Mouse (Mus musculus): ENCODE data around the gene Olfr1099. TPM values are rescaled to one million over a fixed set of nuclear protein-coding genes. Genes with fewer than 3 reads are reported as not detected.

Olfr1099 gene
- not detected in 2 replicates for polyA plus RNA-seq (2012; ENCODE audit: insufficient read depth, insufficient read length, missing spikeins)

DNA sequence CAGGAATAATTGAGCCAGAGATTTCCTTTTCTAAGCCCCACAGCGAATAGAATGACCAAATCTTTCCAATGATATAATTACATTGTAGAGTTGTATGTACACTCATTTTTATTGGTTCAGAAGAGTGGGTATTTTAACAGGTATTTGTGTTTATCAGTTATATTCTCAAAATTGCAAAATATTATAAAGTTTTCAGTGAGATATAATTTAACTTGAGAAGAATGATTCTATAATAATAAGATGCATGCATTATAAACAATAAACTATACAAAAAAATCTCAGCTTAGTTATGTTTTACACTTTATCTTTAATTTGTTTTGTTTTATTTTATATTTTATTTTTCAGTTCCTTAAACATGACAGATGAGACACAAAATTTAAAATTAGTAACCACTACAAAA is at the start of gene Olfr1099:
TSS of gene Olfr1099 (minus strand) at position 101 of the 400 bp plus-strand sequence.
- H3K4me3 ChIP-seq (ENCODE audit: insufficient read depth, low read length) = no peak within 1 kb of the TSS
- H3K27ac ChIP-seq (ENCODE audit: insufficient read depth, low read depth, low read length) = no peak within 1 kb of the TSS
- TF ChIP-seq CTCF (IDR thresholded peaks at IDR 0.05; ENCODE audit: low read depth, low read length) = no peak
- TF ChIP-seq POLR2A (IDR thresholded peaks at IDR 0.05; ENCODE audit: borderline replicate concordance, low read depth, low read length) = no peak
- no peaks in the 10 kb centered on the region for H3K4me1 ChIP-seq (ENCODE audit: control insufficient read depth, insufficient read depth, low read length)

DNA sequence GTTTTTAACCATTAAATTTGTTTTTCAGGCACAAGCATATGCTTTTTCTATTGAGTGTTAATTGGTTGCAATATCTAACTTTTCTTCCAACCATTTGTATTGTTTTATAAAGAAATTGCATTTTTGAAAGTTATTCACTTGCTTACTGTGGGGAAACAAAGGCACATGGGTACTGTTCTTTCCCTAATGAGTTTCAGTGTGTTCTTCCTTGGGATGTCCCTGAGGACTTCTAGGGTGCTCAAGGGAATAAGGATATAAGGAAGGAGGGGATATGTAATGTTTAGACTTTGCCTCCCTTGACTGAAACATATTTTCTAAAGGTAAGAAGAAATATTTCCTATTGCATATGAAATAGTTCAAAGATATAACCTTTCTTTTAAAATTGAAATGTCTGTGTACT is 37.6 kb upstream of the Olfr1099 start, which contains the start of gene Olfr1102:
TSS of gene Olfr1102 (plus strand) at position 301 of the 400 bp plus-strand sequence.
- H3K27ac ChIP-seq (ENCODE audit: insufficient read depth, low read depth, low read length) = no peak within 1 kb of the TSS
- no peaks in the 10 kb centered on the region for H3K4me1 ChIP-seq (ENCODE audit: control insufficient read depth, insufficient read depth, low read length)
- no peak within 1 kb of the TSS for H3K4me3 ChIP-seq (ENCODE audit: insufficient read depth, low read length)
- TF ChIP-seq CTCF (IDR thresholded peaks at IDR 0.05; ENCODE audit: low read depth, low read length) = no peak
- no peak for TF ChIP-seq POLR2A (IDR thresholded peaks at IDR 0.05; ENCODE audit: borderline replicate concordance, low read depth, low read length)

DNA sequence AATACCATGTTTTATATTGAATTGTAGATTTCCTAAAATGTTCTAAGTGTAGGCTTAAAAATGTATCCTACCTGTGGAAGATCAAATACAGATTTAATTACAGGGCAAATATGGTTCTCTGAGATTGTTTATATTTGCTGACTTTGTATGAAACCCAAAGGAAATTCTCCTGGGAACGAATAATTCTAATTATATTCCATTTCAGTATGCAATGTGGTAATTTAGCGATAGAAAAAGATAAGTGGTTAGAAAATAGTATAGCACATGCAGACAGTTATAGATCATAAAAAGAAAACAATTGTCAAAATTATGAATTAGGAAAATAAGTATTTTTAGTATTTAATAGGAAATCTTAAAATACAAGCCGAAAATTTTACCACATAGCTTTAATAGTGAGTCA is 30.6 kb upstream of the Olfr1099 start, which contains the start of gene Olfr1101:
TSS of gene Olfr1101 (minus strand) at position 101 of the 400 bp plus-strand sequence.
- Histone ChIP-seq H3K4me1 (ENCODE audit: control insufficient read depth, insufficient read depth, low read length) (no peaks in the 10 kb centered on the region), H3K4me3 (ENCODE audit: insufficient read depth, low read length) (no peak within 1 kb of the TSS), H3K27ac (ENCODE audit: insufficient read depth, low read depth, low read length) (no peak within 1 kb of the TSS)
- TF ChIP-seq POLR2A (IDR thresholded peaks at IDR 0.05; ENCODE audit: borderline replicate concordance, low read depth, low read length) (no peak), CTCF (IDR thresholded peaks at IDR 0.05; ENCODE audit: low read depth, low read length) (no peak)

DNA sequence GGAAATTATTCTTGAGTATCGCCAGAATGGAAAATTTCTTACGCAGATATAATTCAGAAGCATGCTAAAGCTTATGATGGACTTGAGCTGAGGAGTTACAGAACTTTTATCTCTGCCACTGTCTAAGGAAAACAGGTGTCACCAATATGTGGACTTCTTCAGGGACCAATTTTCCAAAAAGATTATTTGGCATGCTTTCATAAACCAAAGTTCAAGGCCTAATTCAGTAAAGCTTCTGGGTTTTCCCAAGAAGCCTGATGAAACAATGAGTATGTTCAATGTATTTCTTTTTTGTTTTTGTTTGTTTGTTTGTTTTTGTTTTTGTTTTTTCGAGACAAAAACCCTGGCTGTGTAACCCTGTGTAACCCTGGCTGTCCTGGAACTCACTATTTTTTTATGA is 19.4 kb upstream of the Olfr1099 start, which contains the start of gene Olfr1100:
TSS of gene Olfr1100 (minus strand) at position 101 of the 400 bp plus-strand sequence.
- no peaks in the 10 kb centered on the region for H3K4me1 ChIP-seq (ENCODE audit: control insufficient read depth, insufficient read depth, low read length)
- no peak within 1 kb of the TSS for H3K27ac ChIP-seq (ENCODE audit: insufficient read depth, low read depth, low read length)
- no peak within 1 kb of the TSS for H3K4me3 ChIP-seq (ENCODE audit: insufficient read depth, low read length)
- TF ChIP-seq CTCF (IDR thresholded peaks at IDR 0.05; ENCODE audit: low read depth, low read length) (no peak), POLR2A (IDR thresholded peaks at IDR 0.05; ENCODE audit: borderline replicate concordance, low read depth, low read length) (no peak)

DNA sequence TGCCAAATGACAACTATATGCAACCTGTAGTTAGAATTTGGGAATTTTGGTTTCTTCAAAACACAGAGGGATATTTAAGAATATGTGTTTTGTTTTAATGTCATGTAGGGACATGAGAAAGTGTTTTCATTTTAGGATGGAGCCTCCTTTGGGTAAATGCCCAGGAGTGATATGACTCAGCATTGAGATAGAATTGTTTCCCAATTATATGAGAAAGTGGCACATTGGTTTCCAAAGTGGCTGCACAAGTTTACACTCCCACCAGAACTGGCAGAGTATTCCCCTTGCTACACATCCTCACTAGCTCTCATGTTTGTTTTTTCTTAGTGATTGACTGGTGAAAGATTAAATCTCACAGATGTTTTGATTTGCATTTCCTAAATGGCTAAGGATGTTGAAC is 33.9 kb downstream of the Olfr1099 start:
- H3K4me3 ChIP-seq (ENCODE audit: insufficient read depth, low read length) = no peak overlapping the region
- TF ChIP-seq CTCF (IDR thresholded peaks at IDR 0.05; ENCODE audit: low read depth, low read length) (no peak), POLR2A (IDR thresholded peaks at IDR 0.05; ENCODE audit: borderline replicate concordance, low read depth, low read length) (no peak)

GRCm38 (mm10) chr2:86924445-86924844 is 36.0 kb downstream of the Olfr1099 start, which contains the start of gene Olfr1098:
Gene Olfr1098 (minus strand): TSS chr2:86924545.
- no peak for TF ChIP-seq POLR2A (IDR thresholded peaks at IDR 0.05; ENCODE audit: borderline replicate concordance, low read depth, low read length)
- no peak for TF ChIP-seq CTCF (IDR thresholded peaks at IDR 0.05; ENCODE audit: low read depth, low read length)
- Histone ChIP-seq H3K4me1 (ENCODE audit: control insufficient read depth, insufficient read depth, low read length) (no peaks in the 10 kb centered on the region), H3K4me3 (ENCODE audit: insufficient read depth, low read length) (no peak within 1 kb of the TSS), H3K27ac (ENCODE audit: insufficient read depth, low read depth, low read length) (no peak within 1 kb of the TSS)

More for the DNA sequence above, 33.9 kb downstream of the Olfr1099 start:
- Histone ChIP-seq H3K4me1 (ENCODE audit: control insufficient read depth, insufficient read depth, low read length) (no peaks in the 10 kb centered on the region), H3K27ac (ENCODE audit: insufficient read depth, low read depth, low read length) (no peak overlapping the region)

- Histone ChIP-seq H3K27ac (ENCODE audit: insufficient read depth, low read depth, low read length) (no peak overlapping the region), H3K4me1 (ENCODE audit: control insufficient read depth, insufficient read depth, low read length) (no peaks in the 10 kb centered on the region), H3K4me3 (ENCODE audit: insufficient read depth, low read length) (no peak overlapping the region)
- TF ChIP-seq CTCF (IDR thresholded peaks at IDR 0.05; ENCODE audit: low read depth, low read length) (no peak), POLR2A (IDR thresholded peaks at IDR 0.05; ENCODE audit: borderline replicate concordance, low read depth, low read length) (no peak)
These were observed 54.8 kb downstream of the Olfr1099 start for GRCm38 (mm10) chr2:86905647-86906046.

Other genes starting within 250 kb of the Olfr1099 start
- gene Olfr1089, start 227.0 kb downstream of the Olfr1099 start, polyA plus RNA-seq (2012; ENCODE audit: insufficient read depth, insufficient read length, missing spikeins) = not detected in 2 replicates
- 0.63 TPM in 1 of 2 replicates, not detected in the other for gene Olfr1090, start 201.7 kb downstream of the Olfr1099 start, polyA plus RNA-seq (2012; ENCODE audit: insufficient read depth, insufficient read length, missing spikeins)
- not detected in 2 replicates for gene Olfr1093, start 178.2 kb downstream of the Olfr1099 start, polyA plus RNA-seq (2012; ENCODE audit: insufficient read depth, insufficient read length, missing spikeins)
- not detected in 2 replicates for gene Olfr141, start 150.7 kb downstream of the Olfr1099 start, polyA plus RNA-seq (2012; ENCODE audit: insufficient read depth, insufficient read length, missing spikeins)
- gene Olfr1094, start 136.0 kb downstream of the Olfr1099 start, polyA plus RNA-seq (2012; ENCODE audit: insufficient read depth, insufficient read length, missing spikeins) = not detected in 2 replicates
- gene Olfr1095, start 109.0 kb downstream of the Olfr1099 start, polyA plus RNA-seq (2012; ENCODE audit: insufficient read depth, insufficient read length, missing spikeins) = not detected in 2 replicates
- not detected in 2 replicates for gene Gm13723, start 85.9 kb downstream of the Olfr1099 start, polyA plus RNA-seq (2012; ENCODE audit: insufficient read depth, insufficient read length, missing spikeins)
- gene Olfr1097, start 68.5 kb downstream of the Olfr1099 start, polyA plus RNA-seq (2012; ENCODE audit: insufficient read depth, insufficient read length, missing spikeins) = 0.17 TPM in 1 of 2 replicates, not detected in the other
- not detected in 2 replicates for gene Olfr1098, start 36.1 kb downstream of the Olfr1099 start, polyA plus RNA-seq (2012; ENCODE audit: insufficient read depth, insufficient read length, missing spikeins)
- not detected in 2 replicates for gene Olfr1100, start 19.3 kb upstream of the Olfr1099 start, polyA plus RNA-seq (2012; ENCODE audit: insufficient read depth, insufficient read length, missing spikeins)
- gene Olfr1101, start 30.5 kb upstream of the Olfr1099 start, polyA plus RNA-seq (2012; ENCODE audit: insufficient read depth, insufficient read length, missing spikeins) = not detected in 2 replicates
- gene Olfr1102, start 37.7 kb upstream of the Olfr1099 start, polyA plus RNA-seq (2012; ENCODE audit: insufficient read depth, insufficient read length, missing spikeins) = not detected in 2 replicates
- gene Olfr1104, start 66.4 kb upstream of the Olfr1099 start, polyA plus RNA-seq (2012; ENCODE audit: insufficient read depth, insufficient read length, missing spikeins) = not detected in 2 replicates
- gene Olfr1105, start 75.8 kb upstream of the Olfr1099 start, polyA plus RNA-seq (2012; ENCODE audit: insufficient read depth, insufficient read length, missing spikeins) = not detected in 2 replicates
- not detected in 2 replicates for gene Olfr1106, start 91.6 kb upstream of the Olfr1099 start, polyA plus RNA-seq (2012; ENCODE audit: insufficient read depth, insufficient read length, missing spikeins)
- gene Olfr1107, start 115.1 kb upstream of the Olfr1099 start, polyA plus RNA-seq (2012; ENCODE audit: insufficient read depth, insufficient read length, missing spikeins) = not detected in 2 replicates
- gene Olfr1109, start 135.3 kb upstream of the Olfr1099 start, polyA plus RNA-seq (2012; ENCODE audit: insufficient read depth, insufficient read length, missing spikeins) = 0.33 TPM in 1 of 2 replicates, not detected in the other
- not detected in 2 replicates for gene Olfr259, start 153.9 kb upstream of the Olfr1099 start, polyA plus RNA-seq (2012; ENCODE audit: insufficient read depth, insufficient read length, missing spikeins)
- not detected in 2 replicates for gene Olfr1110, start 179.6 kb upstream of the Olfr1099 start, polyA plus RNA-seq (2012; ENCODE audit: insufficient read depth, insufficient read length, missing spikeins)
- gene Olfr1111, start 191.9 kb upstream of the Olfr1099 start, polyA plus RNA-seq (2012; ENCODE audit: insufficient read depth, insufficient read length, missing spikeins) = not detected in 2 replicates
- gene Olfr1112, start 227.1 kb upstream of the Olfr1099 start, polyA plus RNA-seq (2012; ENCODE audit: insufficient read depth, insufficient read length, missing spikeins) = not detected in 2 replicates
- not detected in 2 replicates for gene Olfr1113, start 248.3 kb upstream of the Olfr1099 start, polyA plus RNA-seq (2012; ENCODE audit: insufficient read depth, insufficient read length, missing spikeins)

All from bone marrow macrophage, adult 2 months (primary cell).